Mouse (Mus musculus): ENCODE measurements around the gene Cdk5r2.

The Cdk5r2 gene

DNA sequence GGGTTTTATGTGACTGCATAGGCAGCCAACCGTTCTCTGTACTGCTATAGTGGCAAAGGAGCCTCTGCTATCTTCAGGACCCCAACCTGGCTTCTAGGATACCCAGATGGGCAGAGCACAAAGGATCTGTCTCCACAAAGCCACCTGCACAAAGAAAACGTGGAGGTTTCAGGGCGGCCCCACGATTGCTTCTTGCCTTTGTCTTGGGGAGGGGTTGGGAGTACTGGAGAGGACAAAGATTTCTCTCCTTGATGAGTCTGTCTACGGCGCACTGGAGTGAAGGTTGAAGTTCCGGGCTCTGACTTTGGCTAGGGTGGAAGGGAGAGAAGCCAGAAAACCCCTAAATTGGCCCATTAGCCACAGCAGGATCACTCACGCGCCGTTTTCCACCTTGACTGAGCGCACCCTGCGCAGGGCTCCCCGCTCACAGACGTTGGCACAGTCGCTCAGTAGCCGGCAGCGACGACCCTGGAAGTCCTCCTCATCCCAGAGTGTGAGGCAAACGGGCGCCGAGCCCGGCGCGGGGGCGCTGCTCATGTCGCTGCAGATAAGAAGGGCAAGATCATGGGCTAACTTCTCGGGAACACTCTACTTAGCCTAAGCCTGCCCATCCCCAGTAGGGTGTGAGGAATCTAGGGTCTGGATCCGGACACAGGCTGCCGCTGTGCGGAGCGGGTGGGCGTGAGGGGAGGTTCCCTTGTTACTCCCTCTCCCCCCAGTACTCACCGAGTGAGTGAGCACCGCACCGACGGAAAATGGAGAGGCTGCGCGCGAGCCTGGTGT lies 37.8 kb downstream of the Cdk5r2 start:
- DNase-seq (ENCODE audit: low spot score): no peak

GRCm38 (mm10) chr1:74893134-74893855 lies 38.6 kb downstream of the Cdk5r2 start, which contains the start of gene Cryba2:
Gene Cryba2 (minus strand): TSS chr1:74893143.
- DNase-seq (ENCODE audit: low spot score): peak; percentile 49

DNA sequence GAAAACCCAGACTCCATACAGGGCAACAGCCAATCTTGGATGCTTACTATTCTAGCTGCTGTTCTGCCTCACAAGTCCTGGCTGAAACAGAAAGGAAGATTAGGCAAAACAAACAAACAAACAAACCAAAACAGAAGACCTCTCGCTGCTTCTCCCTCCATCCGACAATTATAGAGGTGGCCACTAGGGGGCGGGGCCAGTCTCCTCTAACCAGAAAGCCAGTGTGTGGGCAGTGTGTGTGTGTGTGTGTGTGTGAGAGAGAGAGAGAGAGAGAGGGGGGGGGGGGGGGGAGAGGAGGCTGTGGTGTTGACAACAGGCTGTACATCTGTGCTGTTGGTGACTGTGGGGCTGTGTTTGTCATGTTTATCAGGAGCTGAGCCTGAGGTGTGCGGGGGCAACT lies 40.2 kb downstream of the Cdk5r2 start:
- DNase-seq (ENCODE audit: low spot score): peak; percentile 32

- DNase-seq (ENCODE audit: low spot score): no peak
These were observed 43.2 kb downstream of the Cdk5r2 start for GRCm38 (mm10) chr1:74897976-74898375.

DNA sequence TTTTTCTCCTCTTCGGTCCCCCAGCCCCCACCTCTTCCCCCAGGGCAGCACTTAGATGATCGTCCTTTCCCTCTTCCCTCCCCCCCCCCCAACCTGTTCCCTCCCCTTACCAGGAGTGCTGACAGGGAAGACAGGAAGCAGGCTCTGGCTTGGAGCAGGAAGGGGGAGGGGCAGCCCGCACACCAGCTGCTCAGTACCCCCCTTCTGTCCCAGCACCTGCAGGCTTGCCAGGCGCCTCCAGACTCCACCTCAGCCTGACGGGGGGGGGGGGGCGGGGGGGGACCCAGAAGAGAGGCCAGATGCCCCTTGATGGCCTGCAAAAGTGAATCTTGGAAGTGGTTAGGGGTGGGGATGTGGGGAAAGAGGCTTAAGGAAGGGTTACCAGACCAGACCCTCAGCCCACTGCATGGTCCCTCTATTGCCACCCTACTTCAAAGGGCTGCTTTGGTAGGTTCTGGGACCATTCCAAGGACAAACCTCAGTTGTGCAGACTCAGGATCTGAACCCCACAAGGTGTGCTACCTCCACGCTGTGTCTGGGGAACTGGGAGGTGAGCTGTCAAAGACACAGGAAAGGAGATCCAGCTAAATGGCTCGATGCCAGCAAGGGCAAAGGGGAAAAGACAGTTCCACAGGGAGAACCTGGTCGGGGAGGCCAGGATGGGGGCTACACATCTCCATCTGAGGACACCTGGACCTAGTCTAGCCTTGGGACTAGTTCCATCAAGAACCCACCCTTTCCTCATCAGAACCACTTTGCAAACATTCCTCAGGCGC lies 44.1 kb downstream of the Cdk5r2 start:
- DNase-seq (ENCODE audit: low spot score): no peak

- DNase-seq (ENCODE audit: low spot score): peak; percentile 35
These were observed 45.9 kb downstream of the Cdk5r2 start for GRCm38 (mm10) chr1:74900341-74901285.

GRCm38 (mm10) chr1:74901686-74902085 lies 47.0 kb downstream of the Cdk5r2 start:
- DNase-seq (ENCODE audit: low spot score): peak; percentile 31

DNA sequence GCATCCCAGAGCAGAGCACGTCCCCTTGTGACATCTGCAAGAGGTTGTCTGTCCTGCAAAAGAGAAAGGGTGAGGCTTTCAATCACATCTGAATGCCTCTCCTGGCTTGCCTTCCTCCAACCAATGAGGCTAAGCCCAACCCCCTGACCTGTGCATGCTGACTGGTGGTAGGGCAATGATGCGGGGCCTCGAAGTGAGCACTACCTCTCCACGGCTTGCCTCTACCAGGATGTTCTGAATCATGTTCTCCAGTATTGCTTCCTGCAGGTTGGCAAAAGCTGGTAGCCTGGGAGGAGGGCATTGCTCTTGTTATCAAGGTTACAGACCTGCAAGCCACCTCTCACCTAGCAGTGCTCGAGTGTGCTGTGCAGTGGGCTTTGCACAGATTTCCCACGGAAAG lies 47.5 kb downstream of the Cdk5r2 start:
- DNase-seq (ENCODE audit: low spot score): no peak
